11 mouse cellular contexts compared by ENCODE assay signal in the genomic region with DNA sequence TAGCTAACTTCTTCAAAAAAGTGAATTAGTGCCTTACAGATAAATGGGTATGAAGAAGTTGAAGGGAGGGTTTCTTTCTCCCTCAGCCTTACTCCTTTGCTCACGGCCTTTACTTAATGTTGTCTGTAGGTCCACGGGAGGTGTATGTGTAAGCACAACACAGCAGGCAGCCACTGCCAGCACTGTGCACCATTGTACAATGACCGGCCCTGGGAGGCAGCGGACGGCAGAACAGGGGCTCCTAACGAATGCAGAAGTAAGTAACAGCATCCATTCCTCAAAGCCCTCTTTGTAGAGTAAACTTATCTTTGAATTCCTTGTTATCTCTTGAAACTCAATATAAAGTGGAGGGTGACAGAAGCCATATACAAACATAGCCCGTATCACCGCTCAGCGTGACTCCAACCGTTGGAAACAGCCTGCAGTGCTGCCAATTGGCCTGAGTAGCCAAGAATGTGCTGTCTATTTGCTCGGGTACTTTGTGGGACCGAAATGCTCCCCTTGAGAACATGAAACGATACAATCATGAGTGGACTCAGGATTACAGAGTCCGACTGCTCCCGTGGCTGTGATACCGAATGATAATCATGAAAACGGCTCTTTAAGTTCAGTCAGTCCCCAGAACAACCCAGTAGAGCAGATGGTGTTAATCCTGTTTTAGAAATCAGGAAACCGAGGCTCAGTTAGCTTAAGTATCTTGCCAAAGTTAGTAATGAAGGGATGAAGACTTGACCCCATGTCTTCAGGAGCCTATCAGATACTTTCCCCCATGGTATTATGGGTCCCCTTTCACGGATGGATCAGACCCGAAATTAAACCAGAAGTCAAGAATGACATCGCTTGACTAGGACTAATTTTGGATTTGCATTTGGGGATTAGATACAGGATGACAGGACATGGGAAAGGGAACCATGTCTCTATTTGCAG.
DNase-seq lines count a peak whose midpoint lies in the region; ATAC-seq and TF ChIP-seq lines count a peak whose summit lies in the region.
"Had no signal": no experiment of that assay in that cellular context is flagged by ENCODE, and none has a peak within 500 bp of the region (broad histone marks: within the 10 kb centered on the region; RNA-seq: fewer than 3 reads in every experiment).

No protein-coding gene starts in this region.

- 51% methylated on average over 21 of the region's 21 CpGs for WGBS in hindbrain, postnatal 0 days
- 62% methylated on average over 21 of the region's 21 CpGs for WGBS in hindbrain, embryonic 12.5 days
- WGBS in stomach, postnatal 0 days, result 52% methylated on average over 21 of the region's 21 CpGs
- WGBS in kidney, embryonic 15.5 days, result 84% methylated on average over 21 of the region's 21 CpGs

- H3K4me2 ChIP-seq in hindbrain, postnatal 0 days (ENCODE audit: low read depth, low read length), result peak overlapping the region; percentile 21; the same call in 1 of the 2 replicates
- no peak overlapping the region for H3K4me2 ChIP-seq in hindbrain, embryonic 12.5 days (replicated peaks)
- H3K4me2 ChIP-seq in stomach, postnatal 0 days (replicated peaks; ENCODE audit: low read depth), result no peak overlapping the region
- no peak overlapping the region for H3K4me2 ChIP-seq in kidney, embryonic 15.5 days
- H3K4me2 ChIP-seq: midbrain, embryonic 15.5 days had no signal

- no peak for DNase-seq in hindbrain, postnatal 0 days (ENCODE audit: low spot score)
- peak; percentile 43 for DNase-seq in cerebellum, adult 8-10 months
- DNase-seq in cerebellum, postnatal 36 days, result peak; percentile 55 to 63
- DNase-seq in heart, postnatal 4 days, result peak; percentile 71
- DNase-seq in stomach, postnatal 0 days (ENCODE audit: low spot score), result no peak
- DNase-seq: kidney, postnatal 36 days; right cerebral cortex, postnatal 14 days had no signal

- H3K27me3 ChIP-seq in hindbrain, postnatal 0 days (ENCODE audit: insufficient read depth, low read length), result no peaks in the 10 kb centered on the region
- no peaks in the 10 kb centered on the region for H3K27me3 ChIP-seq in hindbrain, embryonic 12.5 days
- no peaks in the 10 kb centered on the region for H3K27me3 ChIP-seq in stomach, postnatal 0 days (ENCODE audit: control insufficient read depth, insufficient read depth, low read length)
- H3K27me3 ChIP-seq in kidney, embryonic 15.5 days, result no peaks in the 10 kb centered on the region
- H3K27me3 ChIP-seq: liver, embryonic 15.5 days; midbrain, embryonic 15.5 days had no signal

- no peak overlapping the region for H3K27ac ChIP-seq in hindbrain, postnatal 0 days
- H3K27ac ChIP-seq in hindbrain, embryonic 12.5 days, result no peak overlapping the region
- no peak overlapping the region for H3K27ac ChIP-seq in stomach, postnatal 0 days (replicated peaks)
- no peak overlapping the region for H3K27ac ChIP-seq in kidney, embryonic 15.5 days
- H3K27ac ChIP-seq: liver, embryonic 15.5 days; midbrain, embryonic 15.5 days had no signal

- no peak overlapping the region for H3K4me3 ChIP-seq in hindbrain, postnatal 0 days (ENCODE audit: low read length)
- no peak overlapping the region for H3K4me3 ChIP-seq in hindbrain, embryonic 12.5 days
- H3K4me3 ChIP-seq in stomach, postnatal 0 days (ENCODE audit: low read depth, low read length), result no peak overlapping the region
- H3K4me3 ChIP-seq in kidney, embryonic 15.5 days (replicated peaks), result no peak overlapping the region
- H3K4me3 ChIP-seq: liver, embryonic 15.5 days; midbrain, embryonic 15.5 days had no signal

- no peak for ATAC-seq in hindbrain, postnatal 0 days
- no peak for ATAC-seq in hindbrain, embryonic 12.5 days (ENCODE audit: low FRiP score)
- no peak for ATAC-seq in stomach, postnatal 0 days (ENCODE audit: low FRiP score, low TSS enrichment)
- no peak for ATAC-seq in kidney, embryonic 15.5 days (replicated peaks; ENCODE audit: low FRiP score)
- ATAC-seq: midbrain, embryonic 15.5 days had no signal

- no peaks in the 10 kb centered on the region for H3K4me1 ChIP-seq in hindbrain, postnatal 0 days (ENCODE audit: insufficient read depth, low read length)
- H3K4me1 ChIP-seq in hindbrain, embryonic 12.5 days, result no peaks in the 10 kb centered on the region
- no peaks in the 10 kb centered on the region for H3K4me1 ChIP-seq in stomach, postnatal 0 days (replicated peaks; ENCODE audit: control insufficient read depth, insufficient read depth)
- no peaks in the 10 kb centered on the region for H3K4me1 ChIP-seq in kidney, embryonic 15.5 days
- H3K4me1 ChIP-seq: midbrain, embryonic 15.5 days had no signal

- peaks cover 12% of the 10 kb centered on the region; the same call in 1 of the 2 replicates for H3K36me3 ChIP-seq in hindbrain, postnatal 0 days (ENCODE audit: insufficient read depth, low read length)
- H3K36me3 ChIP-seq in hindbrain, embryonic 12.5 days, result peaks cover 32% of the 10 kb centered on the region
- no peaks in the 10 kb centered on the region for H3K36me3 ChIP-seq in stomach, postnatal 0 days (ENCODE audit: control insufficient read depth, insufficient read depth, low read length)
- H3K36me3 ChIP-seq in kidney, embryonic 15.5 days, result 0 out of 2 replicates have a peak, but pooled peaks cover 4% of the 10 kb centered on the region

- no peak overlapping the region for H3K9ac ChIP-seq in hindbrain, postnatal 0 days (replicated peaks; ENCODE audit: low read length)
- no peak overlapping the region for H3K9ac ChIP-seq in hindbrain, embryonic 12.5 days
- no peak overlapping the region for H3K9ac ChIP-seq in stomach, postnatal 0 days (ENCODE audit: low read length)
- no peak overlapping the region for H3K9ac ChIP-seq in kidney, embryonic 15.5 days
- H3K9ac ChIP-seq: liver, embryonic 15.5 days; midbrain, embryonic 15.5 days had no signal

- TF ChIP-seq EP300 in stomach, postnatal 0 days (optimal IDR thresholded peaks at IDR 0.05), result no peak

- TF ChIP-seq CTCF in hindbrain, postnatal 0 days (IDR thresholded peaks at IDR 0.05; ENCODE audit: low read depth), result no peak
- no peak for TF ChIP-seq CTCF in stomach, postnatal 0 days (IDR thresholded peaks at IDR 0.05; ENCODE audit: low read depth)

- no peaks in the 10 kb centered on the region for H3K9me3 ChIP-seq in hindbrain, postnatal 0 days (ENCODE audit: low read length)
- no peaks in the 10 kb centered on the region for H3K9me3 ChIP-seq in hindbrain, embryonic 12.5 days (replicated peaks)
- H3K9me3 ChIP-seq in stomach, postnatal 0 days (ENCODE audit: control insufficient read depth, low read length), result no peaks in the 10 kb centered on the region
- no peaks in the 10 kb centered on the region for H3K9me3 ChIP-seq in kidney, embryonic 15.5 days (replicated peaks)
- H3K9me3 ChIP-seq: liver, embryonic 15.5 days; midbrain, embryonic 15.5 days had no signal

Comparison
In these comparisons a context has a peak if more than half of its experiments do, and no peak if none do; other contexts are left out.
1. DNase-seq: peak in cerebellum, adult 8-10 months (single experiment), cerebellum, postnatal 36 days (2 of 2) and heart, postnatal 4 days (single experiment); none in hindbrain, postnatal 0 days (single experiment) and stomach, postnatal 0 days (single experiment).